Mouse (Mus musculus) MEL (cell line): Measurements from ENCODE around the gene Tnik. TPM values are rescaled to one million over a fixed set of nuclear protein-coding genes. Genes with fewer than 3 reads are reported as not detected.

Source experiments
- DNase-seq: peaks from one replicate; pipeline ENCODE4 v3.0.0; 2011; ENCODE audit warnings: low read depth, low spot score
- H3K27ac ChIP-seq: 2 replicates; pipeline ENCODE4 v1.5.1; 2012; ENCODE audit warnings: low read depth, mild to moderate bottlenecking, control low read depth, low read length, moderate library complexity; ENCODE audit not compliant: control insufficient read depth
- H3K27me3 ChIP-seq, 2 experiments: fragments of 150-350 bp in 1 of 2; sonication (generic) in 1 of 2; 2 replicates each; pipeline ENCODE4 v1.6.1; 2012; ENCODE audit warnings: low read length in 2 of 2, mild to moderate bottlenecking in 2 of 2, improper control_type of control experiment in 1 of 2, moderate library complexity in 1 of 2; ENCODE audit not compliant: insufficient read depth in 2 of 2, control insufficient read depth in 1 of 2
- H3K36me3 ChIP-seq, 2 experiments: 2 replicates each; pipeline ENCODE4 v1.6.1; 2012 to 2014; ENCODE audit warnings: low read length in 2 of 2, improper control_type of control experiment in 1 of 2, inconsistent platforms in 1 of 2, mild to moderate bottlenecking in 1 of 2; ENCODE audit not compliant: insufficient read depth in 2 of 2, control insufficient read depth in 1 of 2
- H3K4me1 ChIP-seq, 2 experiments: fragments of 150-350 bp in 1 of 2; sonication (generic) in 1 of 2; 2 replicates each; pipeline ENCODE4 v1.6.1; 2012; ENCODE audit warnings: low read length in 2 of 2, improper control_type of control experiment in 1 of 2, mild to moderate bottlenecking in 1 of 2; ENCODE audit not compliant: insufficient read depth in 2 of 2, control insufficient read depth in 1 of 2
- H3K4me3 ChIP-seq, 2 experiments: fragments of 150-350 bp in 1 of 2; sonication (generic) in 1 of 2; 2 replicates each; pipeline ENCODE4 v1.5.1; 2012; ENCODE audit warnings: low read depth in 2 of 2, low read length in 2 of 2, mild to moderate bottlenecking in 2 of 2, moderate library complexity in 2 of 2, control low read depth in 1 of 2, improper control_type of control experiment in 1 of 2; ENCODE audit not compliant: control insufficient read depth in 1 of 2, insufficient read depth in 1 of 2
- H3K79me2 ChIP-seq: 2 replicates; pipeline ENCODE4 v1.6.1; 2012; ENCODE audit warnings: mild to moderate bottlenecking, low read length, moderate library complexity; ENCODE audit not compliant: control insufficient read depth, poor library complexity, insufficient read depth
- H3K9ac ChIP-seq: 2 replicates; pipeline ENCODE4 v1.6.1; 2012; ENCODE audit warnings: low read depth, mild to moderate bottlenecking, control low read depth, low read length, moderate library complexity; ENCODE audit not compliant: control insufficient read depth, poor library complexity, severe bottlenecking
- H3K9me3 ChIP-seq: fragments of 150-350 bp; sonication (generic); replicated peaks from 2 replicates; pipeline ENCODE4 v1.6.1; 2012; ENCODE audit warnings: mild to moderate bottlenecking, low read length, improper control_type of control experiment, moderate library complexity; ENCODE audit not compliant: insufficient read depth
- CHD1 ChIP-seq: IDR thresholded peaks from 2 replicates; pipeline ENCODE4 v1.6.1; 2012; ENCODE audit warnings: low read depth, mild to moderate bottlenecking, inconsistent platforms, low read length, improper control_type of control experiment
- CHD2 ChIP-seq: IDR thresholded peaks from 2 replicates; pipeline ENCODE4 v1.6.1; 2011; ENCODE audit warnings: low read length, improper control_type of control experiment
- CTCF ChIP-seq, 3 experiments: IDR thresholded peaks in 2 of 3; conservative IDR thresholded peaks in 1 of 3; 2 replicates each; pipeline ENCODE4 v1.5.1; 2011 to 2012; ENCODE audit warnings: low read length in 3 of 3, low read depth in 2 of 3, mild to moderate bottlenecking in 2 of 3, improper control_type of control experiment in 1 of 3, inconsistent platforms in 1 of 3, mixed read lengths in 1 of 3, moderate library complexity in 1 of 3; ENCODE audit not compliant: control insufficient read depth in 1 of 3, insufficient read depth in 1 of 3, poor library complexity in 1 of 3, severe bottlenecking in 1 of 3
- E2F4 ChIP-seq: IDR thresholded peaks from 2 replicates; pipeline ENCODE4 v1.6.1; 2011; ENCODE audit warnings: low read depth, low read length, improper control_type of control experiment, borderline replicate concordance
- ELF1 ChIP-seq: IDR thresholded peaks from 2 replicates; pipeline ENCODE4 v1.6.1; 2014; ENCODE audit warnings: low read depth, mild to moderate bottlenecking, inconsistent platforms, low read length, improper control_type of control experiment, moderate library complexity
- EP300 ChIP-seq, 2 experiments: IDR thresholded peaks; 2 replicates each; pipeline ENCODE4 v1.6.1; 2011; ENCODE audit warnings: improper control_type of control experiment in 2 of 2, low read length in 2 of 2, low read depth in 1 of 2, mild to moderate bottlenecking in 1 of 2
- GABPA ChIP-seq: IDR thresholded peaks from 2 replicates; pipeline ENCODE4 v1.6.1; 2012; ENCODE audit warnings: low read depth, mild to moderate bottlenecking, inconsistent platforms, low read length, improper control_type of control experiment, moderate library complexity
- GATA1 ChIP-seq: IDR thresholded peaks from 2 replicates; pipeline ENCODE4 v1.6.1; 2011; ENCODE audit warnings: low read depth, low read length, improper control_type of control experiment
- HCFC1 ChIP-seq: IDR thresholded peaks from 2 replicates; pipeline ENCODE4 v1.6.1; 2012; ENCODE audit warnings: low read depth, mild to moderate bottlenecking, inconsistent platforms, low read length, improper control_type of control experiment, moderate library complexity
- JUND ChIP-seq: IDR thresholded peaks from 2 replicates; pipeline ENCODE4 v1.6.1; 2011; ENCODE audit warnings: low read depth, mild to moderate bottlenecking, improper control_type of control experiment, low read length
- MXI1 ChIP-seq: IDR thresholded peaks from 2 replicates; pipeline ENCODE4 v1.6.1; 2011; ENCODE audit warnings: mild to moderate bottlenecking, low read depth, low read length, improper control_type of control experiment
- MYC ChIP-seq: IDR thresholded peaks from 2 replicates; pipeline ENCODE4 v1.6.1; 2011; ENCODE audit warnings: low read depth, mild to moderate bottlenecking, low read length, improper control_type of control experiment, moderate library complexity
- NELFE ChIP-seq: IDR thresholded peaks from 2 replicates; pipeline ENCODE4 v1.6.1; 2011; ENCODE audit warnings: low read depth, low read length, improper control_type of control experiment
- NRF1 ChIP-seq: IDR thresholded peaks from 2 replicates; pipeline ENCODE4 v1.6.1; 2014; ENCODE audit warnings: low read depth, mild to moderate bottlenecking, inconsistent platforms, low read length, improper control_type of control experiment, moderate library complexity; ENCODE audit not compliant: poor library complexity, insufficient read depth, severe bottlenecking
- POLR2AphosphoS2 ChIP-seq: IDR thresholded peaks from 2 replicates; pipeline ENCODE4 v1.6.1; 2011; ENCODE audit warnings: low read length, improper control_type of control experiment
- POLR2AphosphoS5 ChIP-seq: IDR thresholded peaks from 2 replicates; pipeline ENCODE4 v1.6.1; 2012; ENCODE audit warnings: low read depth, borderline replicate concordance, mild to moderate bottlenecking, inconsistent platforms, low read length, moderate library complexity, mixed read lengths
- SMC3 ChIP-seq: IDR thresholded peaks from 2 replicates; pipeline ENCODE4 v1.6.1; 2011; ENCODE audit warnings: low read depth, low read length, improper control_type of control experiment
- TBP ChIP-seq: IDR thresholded peaks from 2 replicates; pipeline ENCODE4 v1.8.0; 2011; ENCODE audit warnings: low read depth, low read length, improper control_type of control experiment
- TCF12 ChIP-seq: IDR thresholded peaks from 2 replicates; pipeline ENCODE4 v1.6.1; 2014; ENCODE audit warnings: low read depth, mild to moderate bottlenecking, inconsistent platforms, low read length, improper control_type of control experiment, moderate library complexity
- UBTF ChIP-seq: IDR thresholded peaks from 2 replicates; pipeline ENCODE4 v1.6.1; 2012; ENCODE audit warnings: low read depth, mild to moderate bottlenecking, inconsistent platforms, low read length, improper control_type of control experiment, moderate library complexity, borderline replicate concordance; ENCODE audit not compliant: insufficient read depth
- USF1 ChIP-seq: IDR thresholded peaks from 2 replicates; pipeline ENCODE4 v1.6.1; 2014; ENCODE audit warnings: low read depth, mild to moderate bottlenecking, inconsistent platforms, low read length, improper control_type of control experiment, moderate library complexity
- ZC3H11A ChIP-seq: IDR thresholded peaks from 2 replicates; pipeline ENCODE4 v1.6.1; 2012; ENCODE audit warnings: low read depth, mild to moderate bottlenecking, inconsistent platforms, low read length, improper control_type of control experiment
- ZMIZ1 ChIP-seq: IDR thresholded peaks from 2 replicates; pipeline ENCODE4 v1.6.1; 2012; ENCODE audit warnings: low read depth, mild to moderate bottlenecking, inconsistent platforms, low read length, improper control_type of control experiment, moderate library complexity
- ZNF384 ChIP-seq: IDR thresholded peaks from 2 replicates; pipeline ENCODE4 v1.6.1; 2012; ENCODE audit warnings: low read depth, mild to moderate bottlenecking, inconsistent platforms, low read length, improper control_type of control experiment
- polyA plus RNA-seq, 2 experiments: library from polyadenylated mRNA; stranded (reverse) in 1 of 2; unstranded in 1 of 2; fragments of >175 nt in 1 of 2; fragments of >200 nt in 1 of 2; gene quantifications; 2 replicates each; pipeline versions ENCODE4 v1.2.1 to v1.2.4; 2012; ENCODE audit warnings: low replicate concordance in 2 of 2, low read depth in 1 of 2; ENCODE audit not compliant: insufficient read length in 2 of 2, insufficient read depth in 1 of 2, missing spikeins in 1 of 2
- total RNA-seq: library from RNA; depleted of rRNA; stranded (reverse); fragments of 300-350 nt; gene quantifications from 2 replicates; pipeline ENCODE4 v1.2.3, GENCODE M21; 2012

The Tnik gene
- total and polyA plus RNA-seq, 3 experiments: 9.9 to 78.4 (median 13.6) TPM

DNA sequence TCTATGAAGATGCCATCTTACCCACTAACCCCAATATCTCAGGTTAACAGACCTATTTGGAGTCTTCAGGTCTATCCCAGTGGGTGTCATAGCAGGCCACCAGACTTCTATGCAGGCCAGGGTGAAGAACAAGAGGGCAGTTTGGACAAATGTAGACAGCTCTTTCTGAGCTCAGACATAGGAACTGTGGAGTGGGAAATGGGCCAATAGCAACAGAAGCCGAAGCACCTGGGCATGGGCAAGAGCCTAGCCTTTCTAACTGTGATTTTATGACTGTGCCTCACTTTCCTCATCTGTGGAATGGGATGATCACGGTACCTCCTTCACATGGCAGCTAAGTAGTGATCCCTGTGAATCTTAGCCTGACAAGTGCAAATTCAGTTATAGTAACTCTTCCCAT is 214.4 kb downstream of the Tnik start:
- Histone ChIP-seq H3K4me1 (no peaks in the 10 kb centered on the region), H3K4me3 (no peak overlapping the region), H3K79me2 (no peaks in the 10 kb centered on the region; the same call in 1 of the 2 replicates), H3K9ac (no peak overlapping the region), H3K9me3 (no peaks in the 10 kb centered on the region), H3K27ac (no peak overlapping the region), H3K36me3 (no peaks in the 10 kb centered on the region), H3K27me3 (no peaks in the 10 kb centered on the region)
- TF ChIP-seq MXI1 (no peak), SMC3 (no peak), USF1 (no peak), CTCF (IDR thresholded peaks at IDR 0.05 in 2 of 3, conservative IDR thresholded peaks at IDR 0.05 in 1 of 3; ENCODE audit: control insufficient read depth in 1 of 3, insufficient read depth in 1 of 3, low read depth in 2 of 3, low read length in 3 of 3, poor library complexity in 1 of 3, severe bottlenecking in 1 of 3) (no peak), HCFC1 (no peak), JUND (no peak), CHD2 (no peak), POLR2AphosphoS2 (no peak), ZC3H11A (no peak), ZMIZ1 (no peak), ELF1 (no peak), ZNF384 (no peak), UBTF (no peak), EP300 (IDR thresholded peaks at IDR 0.05; ENCODE audit: low read depth in 1 of 2, low read length in 2 of 2) (no peak), MYC (no peak), CHD1 (no peak), NELFE (no peak), GATA1 (no peak)
- DNase-seq: no peak

DNA sequence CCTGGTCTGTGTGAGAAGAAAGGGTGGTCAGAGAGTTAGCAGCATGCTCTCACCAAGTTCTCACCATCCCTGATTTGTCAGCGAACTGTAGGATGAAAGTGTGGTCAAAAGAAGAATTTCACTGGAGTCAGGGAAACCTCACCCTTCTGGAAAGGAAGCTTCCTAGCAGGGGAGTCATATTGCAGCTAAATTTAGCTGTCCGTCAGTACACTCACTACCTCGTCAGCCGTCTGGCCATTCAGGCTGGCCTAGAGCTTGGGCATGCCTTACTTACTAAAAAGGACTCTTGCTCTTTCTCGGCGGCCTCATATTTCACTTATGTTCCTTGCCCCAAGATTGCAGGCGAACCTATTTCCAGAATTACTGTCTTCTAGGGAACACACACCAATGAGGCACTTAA is 222.7 kb downstream of the Tnik start:
- H3K27ac ChIP-seq: no peak overlapping the region
- H3K9ac ChIP-seq: no peak overlapping the region
- no peaks in the 10 kb centered on the region for H3K9me3 ChIP-seq
- DNase-seq: no peak
- TF ChIP-seq JUND (no peak), ELF1 (no peak), TBP (no peak), NRF1 (no peak), TCF12 (no peak), MYC (no peak), POLR2AphosphoS5 (no peak), NELFE (no peak), GATA1 (no peak), E2F4 (no peak), GABPA (no peak)
- TF ChIP-seq, all 39 proteins: peak for 0
- no peaks in the 10 kb centered on the region for H3K4me1 ChIP-seq
- H3K79me2 ChIP-seq: no peaks in the 10 kb centered on the region
- no peak overlapping the region for H3K4me3 ChIP-seq
- H3K36me3 ChIP-seq: no peaks in the 10 kb centered on the region
- H3K27me3 ChIP-seq: no peaks in the 10 kb centered on the region
